Mouse (Mus musculus): ENCODE results near the gene Plekhm3. TPM values are rescaled to one million over a fixed set of nuclear protein-coding genes. Genes with fewer than 3 reads are reported as not detected.

Gene Plekhm3
- 94.1 to 99.0 TPM (median 96.4 TPM) in 4 replicates for total RNA-seq (2023; ENCODE audit: inconsistent age)

GRCm38 (mm10) chr1:64956479-64956961, at the start of gene Plekhm3:
Gene Plekhm3 (minus strand): TSS chr1:64956824.

GRCm38 (mm10) chr1:64737502-64738179, 219.0 kb downstream of the Plekhm3 start, which contains the start of gene Fzd5:
Gene Fzd5 (minus strand): TSS chr1:64737751.

Other genes starting within 250 kb of the Plekhm3 start
- gene Fzd5, start 219.1 kb downstream of the Plekhm3 start, total RNA-seq (2023; ENCODE audit: inconsistent age) = 7.3 to 8.8 TPM (median 8.3 TPM) in 4 replicates
- not detected in 4 replicates for gene Akr1cl, start 75.9 kb upstream of the Plekhm3 start, total RNA-seq (2023; ENCODE audit: inconsistent age)
- gene Cryge, start 94.3 kb upstream of the Plekhm3 start, total RNA-seq (2023; ENCODE audit: inconsistent age) = not detected in 4 replicates
- not detected in 4 replicates for gene Crygd, start 106.6 kb upstream of the Plekhm3 start, total RNA-seq (2023; ENCODE audit: inconsistent age)
- gene Crygc, start 116.9 kb upstream of the Plekhm3 start, total RNA-seq (2023; ENCODE audit: inconsistent age) = not detected in 4 replicates
- not detected in 4 replicates for gene Crygb, start 125.5 kb upstream of the Plekhm3 start, total RNA-seq (2023; ENCODE audit: inconsistent age)
- gene Cryga, start 146.5 kb upstream of the Plekhm3 start, total RNA-seq (2023; ENCODE audit: inconsistent age) = not detected in 4 replicates
- not detected in 4 replicates for gene Gm28845, start 162.7 kb upstream of the Plekhm3 start, total RNA-seq (2023; ENCODE audit: inconsistent age)
- gene D630023F18Rik, start 166.4 kb upstream of the Plekhm3 start, total RNA-seq (2023; ENCODE audit: inconsistent age) = not detected in 4 replicates
- 4.7 to 7.3 TPM (median 5.7 TPM) in 4 replicates for gene Idh1, start 229.7 kb upstream of the Plekhm3 start, total RNA-seq (2023; ENCODE audit: inconsistent age)
- gene Pikfyve, start 229.9 kb upstream of the Plekhm3 start, total RNA-seq (2023; ENCODE audit: inconsistent age) = 52.7 to 64.8 TPM (median 60.1 TPM) in 4 replicates

All from B cell, adult (primary cell).